In genomic region chr8:126825877-126826276, GRCm38 (mm10) we compare ENCODE assay signal across 8 mouse cellular contexts.
DNase-seq lines count a peak whose midpoint lies in the region; ATAC-seq and TF ChIP-seq lines count a peak whose summit lies in the region.

No protein-coding gene starts in this region.

- H3K9ac ChIP-seq in lung, embryonic 16.5 days (ENCODE audit: low read length), result peak overlapping the region; percentile 54
- H3K9ac ChIP-seq in liver, embryonic 14.5 days (replicated peaks), result no peak overlapping the region
- 0 out of 2 replicates have a peak overlapping the region, but pooled peaks have one; percentile 7 for H3K9ac ChIP-seq in stomach, embryonic 14.5 days (replicated peaks; ENCODE audit: low read depth, low read length)

- no peak overlapping the region for H3K4me2 ChIP-seq in lung, embryonic 16.5 days (ENCODE audit: low read depth, low read length)
- no peak overlapping the region for H3K4me2 ChIP-seq in liver, embryonic 14.5 days (ENCODE audit: low read depth)
- no peak overlapping the region for H3K4me2 ChIP-seq in stomach, embryonic 14.5 days (replicated peaks; ENCODE audit: low read depth, low read length)

- H3K27me3 ChIP-seq in lung, embryonic 16.5 days (ENCODE audit: control insufficient read depth, insufficient read depth, low read depth, low read length), result no peaks in the 10 kb centered on the region
- H3K27me3 ChIP-seq in liver, embryonic 14.5 days (ENCODE audit: control insufficient read depth, insufficient read depth, low read length), result no peaks in the 10 kb centered on the region
- no peaks in the 10 kb centered on the region for H3K27me3 ChIP-seq in stomach, embryonic 14.5 days (ENCODE audit: control insufficient read depth, insufficient read depth, low read length)

- H3K27ac ChIP-seq in lung, embryonic 16.5 days (ENCODE audit: low read length), result peak overlapping the region; percentile 96
- H3K27ac ChIP-seq in embryonic fibroblast, embryonic 13.5 days (ENCODE audit: insufficient read depth, low read length), result peak overlapping the region; percentile 94
- peak overlapping the region; percentile 49 for H3K27ac ChIP-seq in liver, embryonic 14.5 days
- H3K27ac ChIP-seq in stomach, embryonic 14.5 days (ENCODE audit: low read length), result peak overlapping the region; percentile 100

- no peaks in the 10 kb centered on the region for H3K9me3 ChIP-seq in lung, embryonic 16.5 days (ENCODE audit: control insufficient read depth, low read length)
- no peaks in the 10 kb centered on the region for H3K9me3 ChIP-seq in liver, embryonic 14.5 days (ENCODE audit: control insufficient read depth, low read length)
- H3K9me3 ChIP-seq in stomach, embryonic 14.5 days (ENCODE audit: control insufficient read depth, low read depth, low read length), result no peaks in the 10 kb centered on the region

- no peak for DNase-seq in lung, postnatal 14 days
- DNase-seq in induced T-regulatory cell, adult 2 months (ENCODE audit: low read depth), result peak; percentile 49
- no peak for DNase-seq in liver, embryonic 14.5 days (ENCODE audit: low read depth in 3 of 3, low spot score in 3 of 3)
- DNase-seq in spleen, postnatal 4 days (ENCODE audit: low spot score in 2 of 2), result no peak
- DNase-seq in frontal cortex, postnatal 14 days (ENCODE audit: low spot score in 2 of 2), result no peak

- H3K4me3 ChIP-seq in lung, embryonic 16.5 days (ENCODE audit: low read length), result no peak overlapping the region
- no peak overlapping the region for H3K4me3 ChIP-seq in embryonic fibroblast, embryonic 13.5 days (ENCODE audit: insufficient read depth, low read length)
- no peak overlapping the region for H3K4me3 ChIP-seq in liver, embryonic 14.5 days (ENCODE audit: insufficient read depth in 1 of 2, low read depth in 2 of 2, low read length in 2 of 2)
- no peak overlapping the region for H3K4me3 ChIP-seq in stomach, embryonic 14.5 days (ENCODE audit: low read depth, low read length)

- no peak for TF ChIP-seq CTCF in embryonic fibroblast, embryonic 13.5 days (IDR thresholded peaks at IDR 0.05; ENCODE audit: borderline replicate concordance, insufficient read depth, low read length)
- no peak for TF ChIP-seq CTCF in liver, embryonic 14.5 days (IDR thresholded peaks at IDR 0.05; ENCODE audit: low read depth)

- H3K4me1 ChIP-seq in lung, embryonic 16.5 days (replicated peaks; ENCODE audit: control insufficient read depth, insufficient read depth, low read length), result peaks cover 54% of the 10 kb centered on the region
- peaks cover 10% of the 10 kb centered on the region for H3K4me1 ChIP-seq in embryonic fibroblast, embryonic 13.5 days (ENCODE audit: control insufficient read depth, insufficient read depth, low read length)
- H3K4me1 ChIP-seq in liver, embryonic 14.5 days (replicated peaks; ENCODE audit: control insufficient read depth in 2 of 2, insufficient read depth in 2 of 2, low read length in 1 of 2), result peaks cover 20 to 56% of the 10 kb centered on the region in 2 experiments
- peaks cover 46% of the 10 kb centered on the region for H3K4me1 ChIP-seq in stomach, embryonic 14.5 days (ENCODE audit: control insufficient read depth, insufficient read depth, low read length)

- peak; percentile 37; the same call in 1 of the 2 replicates for ATAC-seq in lung, embryonic 16.5 days (ENCODE audit: low read depth)
- no peak for ATAC-seq in liver, embryonic 14.5 days (ENCODE audit: insufficient read depth)
- no peak for ATAC-seq in stomach, embryonic 14.5 days (ENCODE audit: insufficient number of reproducible peaks, insufficient read depth, low FRiP score, low read depth)

- no peaks in the 10 kb centered on the region for H3K36me3 ChIP-seq in lung, embryonic 16.5 days (ENCODE audit: control insufficient read depth, insufficient read depth, low read length)
- no peaks in the 10 kb centered on the region for H3K36me3 ChIP-seq in liver, embryonic 14.5 days (replicated peaks; ENCODE audit: control insufficient read depth, insufficient read depth, low read depth)
- no peaks in the 10 kb centered on the region for H3K36me3 ChIP-seq in stomach, embryonic 14.5 days (ENCODE audit: control insufficient read depth, insufficient read depth, low read length)

- no peak for TF ChIP-seq POLR2A in embryonic fibroblast, embryonic 13.5 days (IDR thresholded peaks at IDR 0.05; ENCODE audit: low read depth, low read length)

- 6% methylated on average over 3 of the region's 3 CpGs for WGBS in lung, embryonic 16.5 days
- WGBS in liver, embryonic 14.5 days (ENCODE audit: insufficient replicate concordance), result 34% methylated on average over 3 of the region's 3 CpGs
- whole genome bisulfite sequencing in stomach, embryonic 14.5 days, result 7% methylated on average over 3 of the region's 3 CpGs

- TF ChIP-seq EP300 in liver, embryonic 14.5 days (IDR thresholded peaks at IDR 0.05; ENCODE audit: low read depth), result no peak

Comparison
In these comparisons a context has a peak if more than half of its experiments do, and no peak if none do; other contexts are left out.
1. H3K27ac ChIP-seq: peak in every context shown above with its lines; median percentile 100 in stomach, embryonic 14.5 days; 96 in lung, embryonic 16.5 days; 94 in embryonic fibroblast, embryonic 13.5 days; 49 in liver, embryonic 14.5 days.